Mouse (Mus musculus): ENCODE results near the gene Slc39a3. TPM values are rescaled to one million over a fixed set of nuclear protein-coding genes. Genes with fewer than 3 reads are reported as not detected.
"Not testable (repeated sequence)": the region's sequence is repeated elsewhere in the genome, so short reads cannot be mapped to it uniquely, and the experiment has no call there.

Slc39a3 gene
- polyA plus RNA-seq, 1 experiment, result 7.0 TPM

GRCm38 (mm10) chr10:81058896-81059295, 21.7 kb upstream of the Slc39a3 start:
- H3K27ac ChIP-seq (replicated peaks; ENCODE audit: low read depth, low read length), result peak overlapping the region; percentile 95
- peaks cover 33% of the 10 kb centered on the region for H3K4me1 ChIP-seq (ENCODE audit: control insufficient read depth, insufficient read depth, insufficient read length, low read length)
- peak overlapping the region; percentile 73 for H3K4me3 ChIP-seq (ENCODE audit: insufficient read depth, low read depth, low read length)

GRCm38 (mm10) chr10:81057406-81058130, 20.3 kb upstream of the Slc39a3 start:
- Histone ChIP-seq H3K4me3 (ENCODE audit: insufficient read depth, low read depth, low read length) (peak overlapping the region; percentile 73), H3K4me1 (ENCODE audit: control insufficient read depth, insufficient read depth, insufficient read length, low read length) (peaks cover 40% of the 10 kb centered on the region), H3K27ac (replicated peaks; ENCODE audit: low read depth, low read length) (peak overlapping the region; percentile 81)

- peak overlapping the region; percentile 81 for H3K27ac ChIP-seq (replicated peaks; ENCODE audit: low read depth, low read length)
- peaks cover 41% of the 10 kb centered on the region for H3K4me1 ChIP-seq (ENCODE audit: control insufficient read depth, insufficient read depth, insufficient read length, low read length)
- peak overlapping the region; percentile 10; the same call in 1 of the 2 replicates for H3K4me3 ChIP-seq (ENCODE audit: insufficient read depth, low read depth, low read length)
These were observed 18.6 kb upstream of the Slc39a3 start for GRCm38 (mm10) chr10:81055802-81056340.

- peaks cover 41% of the 10 kb centered on the region for H3K4me1 ChIP-seq (ENCODE audit: control insufficient read depth, insufficient read depth, insufficient read length, low read length)
These were observed 17.9 kb upstream of the Slc39a3 start for GRCm38 (mm10) chr10:81055169-81055568.

GRCm38 (mm10) chr10:81052577-81052976, 15.4 kb upstream of the Slc39a3 start:
- Histone ChIP-seq H3K27ac (replicated peaks; ENCODE audit: low read depth, low read length) (peak overlapping the region; percentile 43), H3K4me1 (ENCODE audit: control insufficient read depth, insufficient read depth, insufficient read length, low read length) (peaks cover 29% of the 10 kb centered on the region), H3K4me3 (ENCODE audit: insufficient read depth, low read depth, low read length) (no peak overlapping the region)

More at GRCm38 (mm10) chr10:81055169-81055568, 17.9 kb upstream of the Slc39a3 start:
- no peak overlapping the region for H3K4me3 ChIP-seq (ENCODE audit: insufficient read depth, low read depth, low read length)
- peak overlapping the region; percentile 81 for H3K27ac ChIP-seq (replicated peaks; ENCODE audit: low read depth, low read length)

- Histone ChIP-seq H3K27ac (replicated peaks; ENCODE audit: low read depth, low read length) (no peak overlapping the region), H3K4me3 (ENCODE audit: insufficient read depth, low read depth, low read length) (no peak overlapping the region), H3K4me1 (ENCODE audit: control insufficient read depth, insufficient read depth, insufficient read length, low read length) (peaks cover 20% of the 10 kb centered on the region)
These were observed 13.9 kb upstream of the Slc39a3 start for GRCm38 (mm10) chr10:81051133-81051532.

GRCm38 (mm10) chr10:81050645-81051044, 13.4 kb upstream of the Slc39a3 start:
- Histone ChIP-seq H3K27ac (replicated peaks; ENCODE audit: low read depth, low read length) (no peak overlapping the region), H3K4me1 (ENCODE audit: control insufficient read depth, insufficient read depth, insufficient read length, low read length) (peaks cover 19% of the 10 kb centered on the region), H3K4me3 (ENCODE audit: insufficient read depth, low read depth, low read length) (no peak overlapping the region)

GRCm38 (mm10) chr10:81045246-81045645, 8.0 kb upstream of the Slc39a3 start:
- not testable (repeated sequence) for H3K27ac ChIP-seq (replicated peaks; ENCODE audit: low read depth, low read length); H3K4me1 ChIP-seq (ENCODE audit: control insufficient read depth, insufficient read depth, insufficient read length, low read length); H3K4me3 ChIP-seq (ENCODE audit: insufficient read depth, low read depth, low read length)

GRCm38 (mm10) chr10:81041458-81042175, 4.4 kb upstream of the Slc39a3 start:
- no peak overlapping the region for H3K27ac ChIP-seq (replicated peaks; ENCODE audit: low read depth, low read length)
- H3K4me3 ChIP-seq (ENCODE audit: insufficient read depth, low read depth, low read length), result no peak overlapping the region
- H3K4me1 ChIP-seq (ENCODE audit: control insufficient read depth, insufficient read depth, insufficient read length, low read length), result no peaks in the 10 kb centered on the region

- Histone ChIP-seq H3K4me3 (ENCODE audit: insufficient read depth, low read depth, low read length) (no peak overlapping the region), H3K27ac (replicated peaks; ENCODE audit: low read depth, low read length) (no peak overlapping the region), H3K4me1 (ENCODE audit: control insufficient read depth, insufficient read depth, insufficient read length, low read length) (no peaks in the 10 kb centered on the region)
These were observed 975 bp downstream of the Slc39a3 start for GRCm38 (mm10) chr10:81036251-81036650.

GRCm38 (mm10) chr10:81033586-81033985, 3.6 kb downstream of the Slc39a3 start:
- H3K27ac ChIP-seq (replicated peaks; ENCODE audit: low read depth, low read length), result no peak overlapping the region
- no peaks in the 10 kb centered on the region for H3K4me1 ChIP-seq (ENCODE audit: control insufficient read depth, insufficient read depth, insufficient read length, low read length)
- no peak overlapping the region for H3K4me3 ChIP-seq (ENCODE audit: insufficient read depth, low read depth, low read length)

- Histone ChIP-seq H3K27ac (replicated peaks; ENCODE audit: low read depth, low read length) (no peak overlapping the region), H3K4me1 (ENCODE audit: control insufficient read depth, insufficient read depth, insufficient read length, low read length) (no peaks in the 10 kb centered on the region), H3K4me3 (ENCODE audit: insufficient read depth, low read depth, low read length) (no peak overlapping the region)
These were observed 8.2 kb downstream of the Slc39a3 start for GRCm38 (mm10) chr10:81029031-81029430.

GRCm38 (mm10) chr10:81028219-81028618, 9.0 kb downstream of the Slc39a3 start:
- Histone ChIP-seq H3K4me3 (ENCODE audit: insufficient read depth, low read depth, low read length) (no peak overlapping the region), H3K27ac (replicated peaks; ENCODE audit: low read depth, low read length) (no peak overlapping the region), H3K4me1 (ENCODE audit: control insufficient read depth, insufficient read depth, insufficient read length, low read length) (no peaks in the 10 kb centered on the region)

GRCm38 (mm10) chr10:81027331-81027730, 9.9 kb downstream of the Slc39a3 start:
- Histone ChIP-seq H3K4me1 (ENCODE audit: control insufficient read depth, insufficient read depth, insufficient read length, low read length) (no peaks in the 10 kb centered on the region), H3K27ac (replicated peaks; ENCODE audit: low read depth, low read length) (no peak overlapping the region), H3K4me3 (ENCODE audit: insufficient read depth, low read depth, low read length) (no peak overlapping the region)

GRCm38 (mm10) chr10:81026857-81027256, 10.4 kb downstream of the Slc39a3 start:
- H3K27ac ChIP-seq (replicated peaks; ENCODE audit: low read depth, low read length), result no peak overlapping the region
- no peak overlapping the region for H3K4me3 ChIP-seq (ENCODE audit: insufficient read depth, low read depth, low read length)
- no peaks in the 10 kb centered on the region for H3K4me1 ChIP-seq (ENCODE audit: control insufficient read depth, insufficient read depth, insufficient read length, low read length)

All from brown adipose tissue, adult 24 weeks (tissue).